In genomic region chr8:93662219-93662618, GRCm38 (mm10) we compare ENCODE assay signal across 8 mouse cellular contexts.
A peak's percentile ranks its signal among the peaks of the same experiment; 100 is the strongest.
DNase-seq lines count a peak whose midpoint lies in the region; ATAC-seq lines count a peak whose summit lies in the region.

No protein-coding gene starts in this region.

- H3K9ac ChIP-seq in heart, embryonic 16.5 days (ENCODE audit: low read length), result no peak overlapping the region
- H3K9ac ChIP-seq in forebrain, embryonic 12.5 days, result no peak overlapping the region
- H3K9ac ChIP-seq in midbrain, embryonic 15.5 days, result 0 out of 2 replicates have a peak overlapping the region, but pooled peaks have one; percentile 35

- no peak for DNase-seq in heart, postnatal 4 days
- DNase-seq in kidney, postnatal 10 days, result peak; percentile 28
- no peak for DNase-seq in right cerebral cortex, postnatal 4 days
- no peak for DNase-seq in adrenal gland, postnatal 14 days

- no peak for ATAC-seq in heart, embryonic 16.5 days (replicated peaks; ENCODE audit: extremely low read depth, insufficient read depth, low FRiP score)
- no peak for ATAC-seq in forebrain, embryonic 12.5 days (ENCODE audit: low FRiP score)
- ATAC-seq in midbrain, embryonic 15.5 days (replicated peaks), result peak; percentile 42; the same call in 1 of the 2 replicates
- no peak for ATAC-seq in erythroid progenitor cell, adult 5-6 weeks (replicated peaks; ENCODE audit: low FRiP score, poor library complexity, severe bottlenecking)

- H3K4me1 ChIP-seq in heart, embryonic 16.5 days (ENCODE audit: control insufficient read depth, insufficient read depth, low read length), result no peaks in the 10 kb centered on the region; the same call in 1 of the 2 replicates
- no peaks in the 10 kb centered on the region for H3K4me1 ChIP-seq in forebrain, embryonic 12.5 days
- H3K4me1 ChIP-seq in midbrain, embryonic 15.5 days, result peaks cover 5% of the 10 kb centered on the region; the same call in 1 of the 2 replicates

- 67% methylated on average over 5 of the region's 5 CpGs for WGBS in heart, embryonic 16.5 days
- WGBS in forebrain, embryonic 12.5 days, result 80% methylated on average over 5 of the region's 5 CpGs
- WGBS in midbrain, embryonic 15.5 days, result 75% methylated on average over 5 of the region's 5 CpGs

- H3K4me2 ChIP-seq in heart, embryonic 16.5 days (ENCODE audit: low read depth, low read length), result peak overlapping the region; percentile 62; the same call in 1 of the 2 replicates
- H3K4me2 ChIP-seq in forebrain, embryonic 12.5 days, result peak overlapping the region; percentile 50
- peak overlapping the region; percentile 65 for H3K4me2 ChIP-seq in midbrain, embryonic 15.5 days

- no peaks in the 10 kb centered on the region for H3K27me3 ChIP-seq in heart, embryonic 16.5 days (ENCODE audit: control insufficient read depth, insufficient read depth, low read length)
- no peaks in the 10 kb centered on the region for H3K27me3 ChIP-seq in forebrain, embryonic 12.5 days
- H3K27me3 ChIP-seq in midbrain, embryonic 15.5 days (replicated peaks), result no peaks in the 10 kb centered on the region

- H3K27ac ChIP-seq in heart, embryonic 16.5 days (ENCODE audit: low read length), result no peak overlapping the region
- H3K27ac ChIP-seq in forebrain, embryonic 12.5 days, result no peak overlapping the region
- H3K27ac ChIP-seq in midbrain, embryonic 15.5 days, result no peak overlapping the region

- no peaks in the 10 kb centered on the region for H3K36me3 ChIP-seq in heart, embryonic 16.5 days (ENCODE audit: control insufficient read depth, insufficient read depth)
- H3K36me3 ChIP-seq in forebrain, embryonic 12.5 days (replicated peaks), result no peaks in the 10 kb centered on the region
- no peaks in the 10 kb centered on the region for H3K36me3 ChIP-seq in midbrain, embryonic 15.5 days (replicated peaks)

- H3K4me3 ChIP-seq in heart, embryonic 16.5 days (ENCODE audit: low read length), result no peak overlapping the region; the same call in 1 of the 2 replicates
- H3K4me3 ChIP-seq in forebrain, embryonic 12.5 days (replicated peaks), result no peak overlapping the region
- H3K4me3 ChIP-seq in midbrain, embryonic 15.5 days, result peak overlapping the region; percentile 36

- H3K9me3 ChIP-seq in heart, embryonic 16.5 days (replicated peaks; ENCODE audit: control insufficient read depth, low read length), result no peaks in the 10 kb centered on the region
- no peaks in the 10 kb centered on the region for H3K9me3 ChIP-seq in forebrain, embryonic 12.5 days
- no peaks in the 10 kb centered on the region for H3K9me3 ChIP-seq in midbrain, embryonic 15.5 days
